Mouse (Mus musculus) brown adipose tissue, adult 24 weeks (tissue): Measurements from ENCODE around the gene Fstl3. TPM values are rescaled to one million over a fixed set of nuclear protein-coding genes. Genes with fewer than 3 reads are reported as not detected.

Source experiments
- H3K27ac ChIP-seq: fragments of 200-500 bp; replicated peaks from 2 replicates; pipeline ENCODE4 v1.5.1; 2012; ENCODE audit warnings: low read depth, mild to moderate bottlenecking, low read length
- H3K4me1 ChIP-seq: fragments of 200-500 bp; 2 replicates; pipeline ENCODE4 v1.6.1; 2012; ENCODE audit warnings: low read length, mixed read lengths; ENCODE audit not compliant: control insufficient read depth, insufficient read depth, insufficient read length
- H3K4me3 ChIP-seq: fragments of 200-500 bp; 2 replicates; pipeline ENCODE4 v1.5.1; 2012; ENCODE audit warnings: low read depth, mild to moderate bottlenecking, low read length, moderate library complexity; ENCODE audit not compliant: insufficient read depth
- polyA plus RNA-seq: library from polyadenylated mRNA; stranded (reverse); fragments of >200 nt; gene quantifications from 2 replicates; pipeline ENCODE4 v1.2.4, GENCODE M21; 2012; ENCODE audit not compliant: missing spikeins, insufficient read depth, insufficient read length

Fstl3 gene
- polyA plus RNA-seq, 1 experiment: 1.3 TPM

DNA sequence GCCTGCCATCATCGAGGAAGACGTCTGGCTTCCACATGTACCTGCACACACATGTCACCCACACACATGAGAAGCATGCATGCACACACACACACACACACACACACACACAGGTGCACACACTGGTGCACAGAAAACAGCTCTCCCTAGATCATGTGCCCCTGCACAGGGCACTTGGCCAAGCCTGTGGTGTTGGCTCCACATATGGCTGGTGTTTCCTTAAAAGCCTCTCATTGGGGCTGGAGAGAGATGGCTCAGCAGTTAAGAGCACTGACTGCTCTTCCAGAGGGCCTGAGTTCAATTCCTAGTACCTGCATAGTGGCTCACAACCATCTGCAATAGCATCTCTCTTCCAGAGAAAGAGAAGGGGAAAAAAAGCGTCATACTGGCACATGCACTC is 54.5 kb downstream of the Fstl3 start:
- Histone ChIP-seq H3K27ac (no peak overlapping the region), H3K4me1 (no peaks in the 10 kb centered on the region), H3K4me3 (no peak overlapping the region)

Other genes starting within 250 kb of the Fstl3 start
- gene Plpp2, start 243.5 kb upstream of the Fstl3 start, polyA plus RNA-seq: 3.9 and 4.3 TPM in 2 replicates
- 6.1 and 8.5 TPM in 2 replicates for gene Mier2, start 222.1 kb upstream of the Fstl3 start, polyA plus RNA-seq
- not detected in 2 replicates for gene Theg, start 189.9 kb upstream of the Fstl3 start, polyA plus RNA-seq
- 0.48 TPM in 1 of 2 replicates, not detected in the other for gene C2cd4c, start 163.2 kb upstream of the Fstl3 start, polyA plus RNA-seq
- gene Shc2, start 139.4 kb upstream of the Fstl3 start, polyA plus RNA-seq: 0.92 and 1.7 TPM in 2 replicates
- gene Odf3l2, start 131.5 kb upstream of the Fstl3 start, polyA plus RNA-seq: 1.2 TPM in 1 of 2 replicates, not detected in the other
- gene Madcam1, start 112.7 kb upstream of the Fstl3 start, polyA plus RNA-seq: not detected in 2 replicates
- 17.0 and 17.6 TPM in 2 replicates for gene Tpgs1, start 107.9 kb upstream of the Fstl3 start, polyA plus RNA-seq
- 181 and 274 TPM in 2 replicates for gene Cdc34, start 95.1 kb upstream of the Fstl3 start, polyA plus RNA-seq
- gene Gzmm, start 88.3 kb upstream of the Fstl3 start, polyA plus RNA-seq: not detected in 2 replicates
- gene Bsg, start 72.8 kb upstream of the Fstl3 start, polyA plus RNA-seq: 495 and 669 TPM in 2 replicates
- 0.52 TPM in 1 of 2 replicates, not detected in the other for gene Hcn2, start 60.6 kb upstream of the Fstl3 start, polyA plus RNA-seq
- 20.1 and 32.1 TPM in 2 replicates for gene Polrmt, start 30.7 kb upstream of the Fstl3 start, polyA plus RNA-seq
- not detected in 2 replicates for gene Fgf22, start 22.2 kb upstream of the Fstl3 start, polyA plus RNA-seq
- 23.3 and 27.2 TPM in 2 replicates for gene Rnf126, start 10.3 kb upstream of the Fstl3 start, polyA plus RNA-seq
- gene Prss57, start 13.7 kb downstream of the Fstl3 start, polyA plus RNA-seq: not detected in 2 replicates
- gene Palm, start 16.3 kb downstream of the Fstl3 start, polyA plus RNA-seq: 12.4 and 18.7 TPM in 2 replicates
- gene Misp, start 43.7 kb downstream of the Fstl3 start, polyA plus RNA-seq: not detected in 2 replicates
- 45.6 and 50.5 TPM in 2 replicates for gene Ptbp1, start 77.2 kb downstream of the Fstl3 start, polyA plus RNA-seq
- gene Prtn3, start 97.2 kb downstream of the Fstl3 start, polyA plus RNA-seq: 1.4 and 1.7 TPM in 2 replicates
- gene Plppr3, start 97.4 kb downstream of the Fstl3 start, polyA plus RNA-seq: 1.3 TPM in 1 of 2 replicates, not detected in the other
- not detected in 2 replicates for gene Elane, start 109.0 kb downstream of the Fstl3 start, polyA plus RNA-seq
- gene Cfd, start 113.6 kb downstream of the Fstl3 start, polyA plus RNA-seq: 1,172 and 3,758 TPM in 2 replicates
- gene Med16, start 131.7 kb downstream of the Fstl3 start, polyA plus RNA-seq: 11.2 and 12.9 TPM in 2 replicates
- gene Gm26602, start 133.6 kb downstream of the Fstl3 start, polyA plus RNA-seq: not detected in 2 replicates
- gene Kiss1r, start 139.7 kb downstream of the Fstl3 start, polyA plus RNA-seq: 0.38 and 0.63 TPM in 2 replicates
- 55.0 and 60.7 TPM in 2 replicates for gene R3hdm4, start 143.9 kb downstream of the Fstl3 start, polyA plus RNA-seq
- 1.3 and 2.9 TPM in 2 replicates for gene Arid3a, start 149.8 kb downstream of the Fstl3 start, polyA plus RNA-seq
- gene Wdr18, start 182.9 kb downstream of the Fstl3 start, polyA plus RNA-seq: 25.6 and 44.7 TPM in 2 replicates
- not detected in 2 replicates for gene Grin3b, start 193.4 kb downstream of the Fstl3 start, polyA plus RNA-seq
- gene Tmem259, start 207.1 kb downstream of the Fstl3 start, polyA plus RNA-seq: 69.8 and 75.4 TPM in 2 replicates
- 6.4 and 10.3 TPM in 2 replicates for gene Cnn2, start 211.3 kb downstream of the Fstl3 start, polyA plus RNA-seq
- gene Abca7, start 219.2 kb downstream of the Fstl3 start, polyA plus RNA-seq: 5.1 and 5.4 TPM in 2 replicates
- gene Arhgap45, start 239.4 kb downstream of the Fstl3 start, polyA plus RNA-seq: 1.8 and 2.6 TPM in 2 replicates